Mouse (Mus musculus): Measurements from ENCODE around the gene Uqcrfs1.

GRCm38 (mm10) chr13:30530761-30531160 lies 14.4 kb downstream of the Uqcrfs1 start:
- peak; percentile 82 for TF ChIP-seq CTCF (conservative IDR thresholded peaks at IDR 0.05; ENCODE audit: insufficient read depth, insufficient read length, low read depth, low read length)
- no peak for TF ChIP-seq POLR2A (IDR thresholded peaks at IDR 0.05; ENCODE audit: low read depth, low read length)

Data from kidney, adult 2 months (tissue).